8 mouse cellular contexts compared by ENCODE assay signal in the genomic region with DNA sequence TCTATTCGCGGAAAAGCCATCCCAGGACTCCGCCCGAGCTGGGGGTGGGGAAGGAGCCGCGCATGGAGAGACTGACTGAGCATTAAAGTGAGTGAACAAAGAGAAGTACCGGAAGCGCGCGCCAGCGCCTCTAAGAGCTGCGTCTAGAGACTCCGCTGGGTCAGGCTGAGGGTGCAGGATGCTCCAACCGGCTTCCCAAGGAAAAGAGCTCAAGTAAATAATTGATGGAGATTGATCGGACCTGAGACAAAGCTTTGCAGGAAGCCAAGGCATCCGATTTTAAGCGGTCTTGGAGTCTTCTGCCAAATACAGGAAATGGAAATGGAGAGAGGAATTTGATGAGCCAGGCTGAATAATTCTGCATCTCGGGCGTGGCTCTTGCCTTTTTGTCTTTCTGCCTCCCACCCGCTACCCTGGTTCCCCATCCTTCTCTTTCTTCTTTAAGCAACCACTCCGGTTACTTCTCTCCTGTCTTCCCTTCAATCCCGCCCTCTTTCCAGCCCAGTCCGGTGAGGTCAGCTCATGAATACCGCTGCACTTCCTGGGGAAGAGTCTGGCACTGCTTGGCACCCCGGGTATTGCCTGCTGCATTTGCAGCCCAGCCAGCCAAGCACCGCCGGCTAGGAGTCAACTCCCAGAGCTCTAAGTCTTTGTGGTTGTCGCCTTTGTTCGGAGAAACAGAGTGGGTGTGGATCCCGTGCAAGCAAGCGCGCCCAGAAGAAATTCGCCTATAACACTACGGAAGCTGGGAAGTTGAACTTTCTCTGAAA. TPM values are rescaled to one million over a fixed set of nuclear protein-coding genes. Genes with fewer than 3 reads are reported as not detected.
DNase-seq lines count a peak whose midpoint lies in the region; ATAC-seq and TF ChIP-seq lines count a peak whose summit lies in the region.

A gene (plus strand): TSS at position 274 of the 770 bp plus-strand sequence.

- H3K27ac ChIP-seq in kidney, postnatal 0 days: no peak within 1 kb of the TSS

- H3K36me3 ChIP-seq in kidney, postnatal 0 days (ENCODE audit: insufficient read depth, low read length): no peaks in the 10 kb centered on the region

- no peak within 1 kb of the TSS for H3K9ac ChIP-seq in kidney, postnatal 0 days (ENCODE audit: low read depth, low read length)

- no peak for DNase-seq in kidney, postnatal 0 days (ENCODE audit: low spot score)
- no peak for DNase-seq in kidney, adult 9 months
- DNase-seq in cerebellum, postnatal 14 days: peak; percentile 81 to 83
- DNase-seq in frontal cortex, postnatal 36 days (ENCODE audit: low spot score in 2 of 2): peak; percentile 70 to 74
- DNase-seq in left cerebral cortex, postnatal 4 days: peak; percentile 92
- peak; percentile 72 to 79 for DNase-seq in right cerebral cortex, adult 2 months (ENCODE audit: low spot score in 2 of 2)
- no peak for DNase-seq in gastrocnemius, postnatal 10 days
- DNase-seq in thymus, postnatal 36 days: no peak

- TF ChIP-seq CTCF in kidney, postnatal 0 days (IDR thresholded peaks at IDR 0.05; ENCODE audit: low read depth): no peak

- intact Hi-C loops in left cerebral cortex, postnatal 4 days (cut with DNase I): no loop called here

- under 1% methylated on average over 34 of the region's 34 CpGs for WGBS in kidney, postnatal 0 days

- H3K4me1 ChIP-seq in kidney, postnatal 0 days (replicated peaks; ENCODE audit: insufficient read depth, low read length): peaks cover 11% of the 10 kb centered on the region

- no peaks in the 10 kb centered on the region for H3K9me3 ChIP-seq in kidney, postnatal 0 days (replicated peaks; ENCODE audit: low read length)

- H3K4me3 ChIP-seq in kidney, postnatal 0 days (replicated peaks; ENCODE audit: low read depth, low read length): no peak within 1 kb of the TSS

- H3K27me3 ChIP-seq in kidney, postnatal 0 days (ENCODE audit: insufficient read depth, low read length): peaks cover 43% of the 10 kb centered on the region

- ATAC-seq in kidney, postnatal 0 days (replicated peaks; ENCODE audit: low FRiP score, low read depth): no peak

- H3K4me2 ChIP-seq in kidney, postnatal 0 days (ENCODE audit: low read length): peak within 1 kb of the TSS; percentile 4; the same call in 1 of the 2 replicates

RNA-seq across cellular contexts. Expression of the gene that starts here (rescaled TPM):
- 0.14 and 0.37 TPM in 2 replicates for polyA plus RNA-seq in kidney, postnatal 0 days (2015; fragmentation: Nextera tagmentation; extraction: Ambion mirVana)
- 100 to 1,000 TPM; 257 to 276 TPM for total RNA-seq in left cerebral cortex, postnatal 4 days (2021)
- total RNA-seq in gastrocnemius, postnatal 10 days (2021): under 1 TPM; 0.16 to 0.56 TPM

Comparison
In these comparisons a context has a peak if more than half of its experiments do, and no peak if none do; other contexts are left out.
1. RNA of the gene that starts here (total RNA-seq): 257 to 276 TPM in left cerebral cortex, postnatal 4 days; 0.16 to 0.56 TPM in gastrocnemius, postnatal 10 days; every median in the first group is over 100 times any median in the second.
2. DNase-seq: peak in cerebellum, postnatal 14 days (2 of 2), frontal cortex, postnatal 36 days (2 of 2), left cerebral cortex, postnatal 4 days (single experiment) and right cerebral cortex, adult 2 months (2 of 2); none in kidney, postnatal 0 days (single experiment), kidney, adult 9 months (single experiment), gastrocnemius, postnatal 10 days (single experiment) and thymus, postnatal 36 days (0 of 2).